Mouse (Mus musculus): Measurements from ENCODE around the gene Sppl2b. TPM values are rescaled to one million over a fixed set of nuclear protein-coding genes. Genes with fewer than 3 reads are reported as not detected.

Gene Sppl2b
- polyA plus RNA-seq, 1 experiment from 2014 or later, result 43.7 TPM

DNA sequence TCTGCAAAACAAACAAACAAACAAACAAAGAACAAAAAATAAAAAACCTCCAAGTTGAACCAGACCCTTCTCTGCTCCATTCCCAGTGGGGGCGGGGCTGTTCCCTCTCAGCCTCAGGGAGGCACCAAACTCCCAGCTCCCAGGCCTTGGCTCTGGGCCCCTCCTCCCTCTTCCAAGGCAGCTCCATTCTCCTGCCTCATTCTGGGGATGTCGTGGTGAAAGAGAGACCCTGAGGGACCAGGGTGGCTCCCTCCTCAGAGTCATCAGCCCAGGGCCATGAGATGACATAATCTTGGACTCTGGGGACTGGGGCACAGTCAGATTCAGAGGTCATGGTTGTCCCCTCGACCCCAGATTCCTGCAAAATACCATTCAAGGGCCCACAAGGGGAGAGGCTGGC, 21.5 kb downstream of the Sppl2b start:
- Histone ChIP-seq H3K9ac (replicated peaks) (no peak overlapping the region), H3K36me3 (no peaks in the 10 kb centered on the region), H3K4me1 (replicated peaks) (0 out of 2 replicates have a peak, but pooled peaks cover 2% of the 10 kb centered on the region), H3K9me3 (0 out of 2 replicates have a peak, but pooled peaks cover 3% of the 10 kb centered on the region), H3K27ac (no peak overlapping the region), H3K4me2 (no peak overlapping the region), H3K27me3 (peaks cover 16% of the 10 kb centered on the region), H3K4me3 (replicated peaks) (no peak overlapping the region)
- 28% methylated on average over 3 of the region's 3 CpGs for WGBS
- ATAC-seq (ENCODE audit: insufficient number of reproducible peaks, insufficient read depth, low FRiP score, low TSS enrichment, low read depth), result no peak

DNA sequence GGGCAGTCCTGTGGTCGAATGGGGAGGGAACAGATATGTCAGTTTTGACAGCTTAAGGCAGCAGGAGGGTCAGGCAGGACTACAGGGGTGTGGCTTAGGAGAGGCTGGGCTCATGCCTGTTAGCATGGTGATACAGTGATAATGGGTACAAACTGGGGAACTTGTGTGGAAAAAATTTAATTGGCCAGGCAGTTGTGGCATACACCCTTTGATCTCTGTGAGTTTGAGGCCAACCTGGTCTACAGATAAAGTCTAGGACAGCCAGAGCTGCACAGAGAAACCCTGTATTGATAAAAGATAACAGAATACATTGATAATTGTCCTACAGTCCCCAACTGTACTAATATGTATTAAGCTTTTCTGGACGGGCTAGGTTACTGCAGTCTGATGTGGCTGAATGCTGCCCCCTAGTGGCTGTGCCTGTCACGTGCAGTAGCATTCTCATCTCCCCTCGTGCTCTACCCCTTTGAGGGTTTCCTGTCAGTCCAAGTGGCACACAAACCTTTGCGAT, 25.1 kb downstream of the Sppl2b start:
- no peak for ATAC-seq (ENCODE audit: insufficient number of reproducible peaks, insufficient read depth, low FRiP score, low TSS enrichment, low read depth)
- Histone ChIP-seq H3K27me3 (0 out of 2 replicates have a peak, but pooled peaks cover 3% of the 10 kb centered on the region), H3K4me1 (replicated peaks) (0 out of 2 replicates have a peak, but pooled peaks cover 2% of the 10 kb centered on the region), H3K9me3 (no peaks in the 10 kb centered on the region), H3K27ac (no peak overlapping the region), H3K4me2 (no peak overlapping the region), H3K36me3 (no peaks in the 10 kb centered on the region), H3K4me3 (replicated peaks) (no peak overlapping the region), H3K9ac (replicated peaks) (no peak overlapping the region)
- WGBS, result 19% methylated on average over 5 of the region's 5 CpGs

DNA sequence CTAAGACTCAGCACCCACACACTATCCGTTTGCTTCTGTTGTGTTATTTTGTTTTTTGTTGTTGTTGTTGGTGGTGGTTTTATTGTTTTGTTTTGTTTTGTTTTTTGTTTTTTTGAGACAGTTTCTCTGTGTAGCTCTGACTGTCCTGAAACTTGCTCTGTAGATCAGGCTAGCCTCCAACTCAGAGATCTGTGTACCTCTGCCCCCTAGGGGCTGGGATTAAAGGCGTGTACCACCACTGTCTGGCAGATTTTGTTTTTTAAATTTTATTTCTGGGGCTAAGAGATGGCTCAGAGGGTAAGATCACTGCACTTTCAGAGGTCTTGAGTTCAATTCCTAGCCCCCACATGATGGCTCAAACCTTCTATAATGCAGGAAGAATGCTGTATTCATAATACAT, 25.8 kb downstream of the Sppl2b start:
- ATAC-seq (ENCODE audit: insufficient number of reproducible peaks, insufficient read depth, low FRiP score, low TSS enrichment, low read depth), result no peak
- peaks cover 5% of the 10 kb centered on the region; the same call in 1 of the 2 replicates for H3K27me3 ChIP-seq
- H3K9ac ChIP-seq (replicated peaks), result no peak overlapping the region
- H3K4me3 ChIP-seq (replicated peaks), result no peak overlapping the region
- no peak overlapping the region for H3K27ac ChIP-seq
- no peaks in the 10 kb centered on the region for H3K36me3 ChIP-seq
- H3K4me2 ChIP-seq, result no peak overlapping the region
- H3K4me1 ChIP-seq (replicated peaks), result 0 out of 2 replicates have a peak, but pooled peaks cover 2% of the 10 kb centered on the region
- 77% methylated on average over 2 of the region's 2 CpGs for WGBS
- no peaks in the 10 kb centered on the region for H3K9me3 ChIP-seq

DNA sequence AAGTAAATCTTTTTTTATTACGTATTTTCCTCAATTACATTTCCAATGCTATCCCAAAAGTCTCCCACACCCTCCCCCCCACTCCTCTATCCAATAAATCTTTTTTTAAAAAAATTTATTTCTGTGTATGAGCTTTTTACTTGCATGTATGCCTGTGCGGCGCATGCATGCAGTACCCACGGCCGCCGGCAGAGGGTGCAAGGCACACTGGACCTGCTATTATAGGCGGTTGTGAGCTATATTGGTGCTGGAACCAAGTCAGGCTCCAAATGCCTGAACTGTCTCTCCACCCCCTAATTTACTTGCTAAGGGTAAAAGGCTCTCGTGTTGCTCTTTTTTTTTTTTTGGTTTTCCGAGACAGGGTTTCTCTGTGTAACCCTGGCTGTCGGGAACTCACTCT, 26.2 kb downstream of the Sppl2b start:
- Histone ChIP-seq H3K9ac (replicated peaks) (no peak overlapping the region), H3K27ac (no peak overlapping the region), H3K4me1 (replicated peaks) (0 out of 2 replicates have a peak, but pooled peaks cover 2% of the 10 kb centered on the region), H3K36me3 (no peaks in the 10 kb centered on the region), H3K27me3 (peaks cover 7% of the 10 kb centered on the region; the same call in 1 of the 2 replicates), H3K4me3 (replicated peaks) (no peak overlapping the region), H3K4me2 (no peak overlapping the region), H3K9me3 (no peaks in the 10 kb centered on the region)
- WGBS, result 28% methylated on average over 10 of the region's 10 CpGs
- no peak for ATAC-seq (ENCODE audit: insufficient number of reproducible peaks, insufficient read depth, low FRiP score, low TSS enrichment, low read depth)

DNA sequence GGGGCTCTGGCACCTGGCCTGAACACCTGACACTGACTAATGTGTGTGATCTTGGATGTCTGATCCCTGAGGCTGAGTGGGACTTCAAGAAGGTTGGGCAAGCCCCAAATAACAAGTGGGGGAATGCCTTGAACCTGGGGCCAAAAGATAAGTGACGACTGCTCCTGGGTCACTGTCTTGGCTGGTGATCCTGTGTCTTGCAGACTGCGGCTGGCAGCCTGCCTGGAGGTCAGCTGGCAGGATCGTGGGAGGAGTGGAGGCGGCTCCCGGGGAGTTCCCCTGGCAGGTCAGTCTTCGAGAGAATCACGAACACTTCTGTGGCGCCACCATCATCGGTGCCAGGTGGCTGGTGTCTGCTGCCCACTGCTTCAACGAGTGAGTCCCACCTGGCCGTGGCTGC, 32.1 kb downstream of the Sppl2b start:
- no peaks in the 10 kb centered on the region; the same call in 1 of the 2 replicates for H3K9me3 ChIP-seq
- no peak overlapping the region for H3K4me2 ChIP-seq
- 77% methylated on average over 11 of the region's 11 CpGs for WGBS
- H3K27ac ChIP-seq, result no peak overlapping the region
- ATAC-seq (ENCODE audit: insufficient number of reproducible peaks, insufficient read depth, low FRiP score, low TSS enrichment, low read depth), result no peak
- H3K27me3 ChIP-seq, result peaks cover 44% of the 10 kb centered on the region
- no peak overlapping the region for H3K4me3 ChIP-seq (replicated peaks)
- H3K9ac ChIP-seq (replicated peaks), result no peak overlapping the region
- H3K4me1 ChIP-seq (replicated peaks), result no peaks in the 10 kb centered on the region
- no peaks in the 10 kb centered on the region for H3K36me3 ChIP-seq

DNA sequence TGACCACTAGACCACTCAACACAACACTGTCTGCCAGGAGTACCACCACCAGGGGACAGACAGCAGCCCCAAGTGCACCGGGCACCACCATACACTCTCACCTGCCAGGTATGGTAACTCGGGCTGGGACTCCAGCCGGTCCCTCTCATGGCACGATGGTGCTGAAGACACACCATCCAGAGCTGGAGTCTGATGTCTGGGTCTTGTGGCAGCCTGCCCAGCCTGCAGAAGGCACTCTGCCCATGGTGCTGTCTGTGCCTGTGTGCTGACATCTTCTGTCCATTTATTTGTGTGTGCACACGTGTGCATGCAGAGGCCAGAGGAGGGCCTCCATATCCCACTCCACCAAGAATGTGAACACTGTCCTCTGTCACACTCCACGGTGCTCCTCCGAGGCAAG, 40.0 kb downstream of the Sppl2b start:
- H3K27me3 ChIP-seq, result peaks cover 17% of the 10 kb centered on the region
- H3K36me3 ChIP-seq, result peaks cover 20% of the 10 kb centered on the region
- no peaks in the 10 kb centered on the region; the same call in 1 of the 2 replicates for H3K9me3 ChIP-seq
- no peak overlapping the region for H3K4me2 ChIP-seq
- no peak overlapping the region for H3K4me3 ChIP-seq (replicated peaks)
- 87% methylated on average over 7 of the region's 7 CpGs for WGBS
- peaks cover 21% of the 10 kb centered on the region for H3K4me1 ChIP-seq (replicated peaks)
- 0 out of 2 replicates have a peak overlapping the region, but pooled peaks have one; percentile 18 for H3K9ac ChIP-seq (replicated peaks)
- ATAC-seq (ENCODE audit: insufficient number of reproducible peaks, insufficient read depth, low FRiP score, low TSS enrichment, low read depth), result no peak
- H3K27ac ChIP-seq, result no peak overlapping the region

DNA sequence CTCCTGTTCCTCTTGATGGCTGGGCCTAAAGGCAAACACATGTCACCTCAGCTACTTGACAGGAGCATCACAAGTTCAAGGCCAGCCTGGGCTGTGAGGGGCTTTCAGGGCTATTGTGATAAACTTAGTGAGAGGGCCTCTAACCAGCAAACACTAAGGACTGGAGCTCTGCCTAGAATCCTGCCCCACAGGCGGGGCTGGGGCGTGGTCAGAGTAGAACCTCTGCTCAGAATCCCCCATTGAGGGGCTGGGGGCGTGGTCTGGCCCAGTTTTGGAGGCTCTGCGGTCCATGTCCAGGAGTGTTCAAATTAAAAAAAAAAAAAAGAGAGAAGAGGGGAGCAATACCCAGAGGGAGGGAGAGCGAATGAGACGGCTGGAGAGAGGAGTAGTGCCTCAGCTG, 40.6 kb downstream of the Sppl2b start:
- ATAC-seq (ENCODE audit: insufficient number of reproducible peaks, insufficient read depth, low FRiP score, low TSS enrichment, low read depth), result no peak
- Histone ChIP-seq H3K36me3 (peaks cover 20% of the 10 kb centered on the region), H3K4me3 (replicated peaks) (no peak overlapping the region), H3K4me1 (replicated peaks) (peaks cover 21% of the 10 kb centered on the region), H3K4me2 (no peak overlapping the region), H3K9me3 (no peaks in the 10 kb centered on the region; the same call in 1 of the 2 replicates), H3K9ac (replicated peaks) (no peak overlapping the region), H3K27me3 (peaks cover 11% of the 10 kb centered on the region; the same call in 1 of the 2 replicates), H3K27ac (no peak overlapping the region)
- 79% methylated on average over 6 of the region's 6 CpGs for WGBS

DNA sequence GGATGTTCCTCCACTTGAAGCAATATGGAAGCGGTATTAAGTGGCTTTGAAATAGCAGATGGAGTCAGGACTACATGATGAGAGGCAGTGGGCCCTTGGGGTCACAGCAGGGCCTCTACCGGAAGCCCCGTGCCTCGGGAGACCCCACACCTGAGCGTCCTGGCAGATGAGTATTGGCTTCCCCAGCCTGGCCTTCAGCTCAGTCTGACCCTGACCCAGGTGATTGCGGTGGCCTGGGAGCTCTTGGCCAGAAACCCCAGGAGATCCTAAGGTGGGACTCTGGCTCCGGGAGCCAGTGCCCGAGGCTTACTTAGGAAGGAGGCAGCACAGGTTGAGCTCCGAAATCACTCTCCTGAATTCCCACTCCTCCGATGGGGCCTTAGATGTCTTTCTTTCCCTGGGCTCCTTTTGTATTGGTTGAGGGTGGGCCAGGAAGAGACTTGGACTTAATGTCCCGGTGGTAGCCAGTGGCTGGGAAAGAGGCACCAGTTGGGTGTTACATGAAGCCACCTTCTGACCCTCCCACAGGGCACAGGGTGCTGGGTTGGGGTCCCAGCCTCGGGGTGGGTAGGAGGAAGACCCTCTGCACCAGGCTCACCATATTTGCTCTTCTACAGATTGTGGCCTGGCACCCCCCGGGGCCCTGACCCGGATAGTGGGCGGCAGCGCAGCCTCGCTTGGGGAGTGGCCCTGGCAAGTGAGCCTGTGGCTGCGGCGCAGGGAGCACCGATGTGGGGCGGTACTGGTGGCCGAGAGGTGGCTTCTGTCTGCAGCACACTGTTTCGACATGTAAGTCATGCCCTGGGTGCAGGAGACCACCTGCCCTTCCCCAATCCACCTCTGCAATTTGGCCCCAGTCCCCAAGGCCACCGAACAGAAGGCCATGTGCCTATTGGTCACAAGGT, 41.8 kb downstream of the Sppl2b start:
- peaks cover 25% of the 10 kb centered on the region for H3K36me3 ChIP-seq
- H3K4me2 ChIP-seq, result no peak overlapping the region
- H3K4me1 ChIP-seq (replicated peaks), result peaks cover 21% of the 10 kb centered on the region
- no peak overlapping the region for H3K27ac ChIP-seq
- H3K27me3 ChIP-seq, result 0 out of 2 replicates have a peak, but pooled peaks cover 9% of the 10 kb centered on the region
- no peak for ATAC-seq (ENCODE audit: insufficient number of reproducible peaks, insufficient read depth, low FRiP score, low TSS enrichment, low read depth)
- no peak overlapping the region for H3K4me3 ChIP-seq (replicated peaks)
- H3K9ac ChIP-seq (replicated peaks), result peak overlapping the region; percentile 23; the same call in 1 of the 2 replicates
- H3K9me3 ChIP-seq, result no peaks in the 10 kb centered on the region; the same call in 1 of the 2 replicates
- WGBS, result 71% methylated on average over 24 of the region's 24 CpGs

DNA sequence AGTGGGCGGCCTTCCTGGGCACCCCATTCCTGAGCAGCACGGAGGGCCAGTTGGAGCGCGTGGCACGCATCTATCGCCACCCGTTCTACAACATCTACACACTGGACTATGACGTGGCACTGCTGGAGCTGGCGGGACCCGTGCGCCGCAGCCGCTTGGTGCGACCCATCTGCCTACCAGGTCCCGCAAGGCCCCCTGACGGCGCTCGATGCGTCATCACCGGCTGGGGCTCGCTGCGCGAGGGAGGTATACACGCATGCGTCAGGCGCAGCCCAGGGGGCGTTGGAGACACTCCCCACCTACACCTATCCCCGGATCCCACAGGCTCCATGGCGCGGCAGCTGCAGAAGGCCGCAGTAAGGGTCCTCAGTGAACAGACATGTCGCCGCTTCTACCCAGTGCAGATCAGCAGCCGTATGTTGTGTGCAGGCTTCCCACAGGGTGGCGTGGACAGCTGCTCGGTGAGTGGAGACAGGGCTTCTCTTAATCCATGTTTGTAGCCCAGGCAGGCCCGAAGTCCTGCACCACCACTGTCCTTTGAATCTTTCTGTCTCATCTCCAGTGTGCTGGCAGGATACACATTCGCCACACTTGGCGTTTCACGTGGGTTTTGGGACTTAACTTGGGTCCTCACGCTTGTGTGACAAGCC, 42.9 kb downstream of the Sppl2b start:
- no peak for ATAC-seq (ENCODE audit: insufficient number of reproducible peaks, insufficient read depth, low FRiP score, low TSS enrichment, low read depth)
- H3K4me3 ChIP-seq (replicated peaks), result 0 out of 2 replicates have a peak overlapping the region, but pooled peaks have one; percentile 7
- peaks cover 21% of the 10 kb centered on the region for H3K4me1 ChIP-seq (replicated peaks)
- no peak overlapping the region for H3K9ac ChIP-seq (replicated peaks)
- H3K36me3 ChIP-seq, result peaks cover 36% of the 10 kb centered on the region
- H3K4me2 ChIP-seq, result peak overlapping the region; percentile 37
- no peak overlapping the region for H3K27ac ChIP-seq
- 0 out of 2 replicates have a peak, but pooled peaks cover 9% of the 10 kb centered on the region for H3K27me3 ChIP-seq
- WGBS, result 29% methylated on average over 41 of the region's 41 CpGs
- no peaks in the 10 kb centered on the region for H3K9me3 ChIP-seq

DNA sequence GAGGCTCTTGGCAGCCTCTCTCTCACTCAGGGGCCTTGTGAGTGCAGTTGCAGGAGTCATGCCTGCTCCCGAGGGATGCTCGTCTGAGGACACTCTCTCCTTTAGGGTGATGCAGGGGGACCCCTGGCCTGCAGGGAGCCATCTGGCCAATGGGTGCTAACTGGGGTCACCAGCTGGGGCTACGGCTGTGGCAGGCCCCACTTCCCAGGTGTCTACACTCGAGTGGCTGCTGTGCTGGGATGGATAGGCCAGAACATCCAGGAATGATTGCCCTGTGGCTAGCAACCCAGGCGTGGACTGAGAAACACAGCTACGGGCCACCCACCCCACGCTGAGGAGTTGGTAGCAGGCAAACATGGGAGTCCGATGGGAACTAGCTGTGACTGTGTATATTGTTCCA, 44.0 kb downstream of the Sppl2b start:
- Histone ChIP-seq H3K36me3 (peaks cover 47% of the 10 kb centered on the region), H3K9ac (replicated peaks) (peak overlapping the region; percentile 70; the same call in 1 of the 2 replicates), H3K27me3 (0 out of 2 replicates have a peak, but pooled peaks cover 9% of the 10 kb centered on the region), H3K4me1 (replicated peaks) (peaks cover 21% of the 10 kb centered on the region), H3K9me3 (no peaks in the 10 kb centered on the region), H3K27ac (no peak overlapping the region), H3K4me3 (replicated peaks) (peak overlapping the region; percentile 72), H3K4me2 (peak overlapping the region; percentile 97)
- no peak for ATAC-seq (ENCODE audit: insufficient number of reproducible peaks, insufficient read depth, low FRiP score, low TSS enrichment, low read depth)
- 85% methylated on average over 8 of the region's 8 CpGs for WGBS

All from limb, embryonic 12.5 days (tissue).